Mouse (Mus musculus): ENCODE measurements around the gene Arhgef11.

Arhgef11 gene

GRCm38 (mm10) chr3:87661291-87661690, 43.9 kb downstream of the Arhgef11 start:
- DNase-seq (ENCODE audit: low spot score), result no peak

DNA sequence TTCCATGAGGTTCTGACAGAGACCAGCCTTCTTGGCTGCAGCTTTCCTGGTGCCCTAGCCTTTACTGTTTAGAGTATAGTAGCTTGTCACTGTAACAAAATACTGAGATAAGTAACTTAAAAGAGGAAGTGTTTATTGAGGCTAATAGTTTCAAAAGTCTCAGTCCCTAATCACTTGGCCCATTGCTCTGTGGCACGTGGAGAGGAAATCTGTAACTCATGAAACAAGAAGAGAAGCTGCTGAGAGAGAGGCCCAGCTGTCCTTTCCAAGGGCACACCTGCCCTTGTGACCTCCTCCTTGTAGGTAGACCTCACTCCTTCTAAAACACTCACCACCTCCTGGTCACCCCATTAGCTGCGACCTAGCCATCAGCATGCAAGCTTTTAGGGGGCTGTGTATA, 101.2 kb downstream of the Arhgef11 start:
- no peak for DNase-seq (ENCODE audit: low spot score)

DNA sequence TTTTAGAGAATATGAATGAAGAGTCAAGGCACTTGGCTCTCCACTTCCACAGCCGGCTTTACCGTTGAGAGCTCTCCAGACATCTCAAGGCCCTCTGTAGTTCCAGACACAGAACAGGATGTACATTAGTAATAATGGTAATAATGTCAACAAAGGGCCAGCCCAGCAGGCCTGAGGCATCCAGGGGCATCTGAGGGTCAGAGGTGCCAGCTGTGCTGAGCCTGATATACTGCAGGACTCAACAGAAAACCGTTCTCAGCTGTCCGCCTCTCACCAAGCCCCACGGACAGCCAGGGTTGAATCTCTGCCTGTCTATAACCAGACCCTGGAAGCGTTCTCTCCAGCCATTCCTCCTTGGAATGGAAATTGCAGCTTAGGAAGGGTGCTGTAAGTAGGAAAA, 107.2 kb downstream of the Arhgef11 start:
- DNase-seq (ENCODE audit: low spot score), result no peak

DNA sequence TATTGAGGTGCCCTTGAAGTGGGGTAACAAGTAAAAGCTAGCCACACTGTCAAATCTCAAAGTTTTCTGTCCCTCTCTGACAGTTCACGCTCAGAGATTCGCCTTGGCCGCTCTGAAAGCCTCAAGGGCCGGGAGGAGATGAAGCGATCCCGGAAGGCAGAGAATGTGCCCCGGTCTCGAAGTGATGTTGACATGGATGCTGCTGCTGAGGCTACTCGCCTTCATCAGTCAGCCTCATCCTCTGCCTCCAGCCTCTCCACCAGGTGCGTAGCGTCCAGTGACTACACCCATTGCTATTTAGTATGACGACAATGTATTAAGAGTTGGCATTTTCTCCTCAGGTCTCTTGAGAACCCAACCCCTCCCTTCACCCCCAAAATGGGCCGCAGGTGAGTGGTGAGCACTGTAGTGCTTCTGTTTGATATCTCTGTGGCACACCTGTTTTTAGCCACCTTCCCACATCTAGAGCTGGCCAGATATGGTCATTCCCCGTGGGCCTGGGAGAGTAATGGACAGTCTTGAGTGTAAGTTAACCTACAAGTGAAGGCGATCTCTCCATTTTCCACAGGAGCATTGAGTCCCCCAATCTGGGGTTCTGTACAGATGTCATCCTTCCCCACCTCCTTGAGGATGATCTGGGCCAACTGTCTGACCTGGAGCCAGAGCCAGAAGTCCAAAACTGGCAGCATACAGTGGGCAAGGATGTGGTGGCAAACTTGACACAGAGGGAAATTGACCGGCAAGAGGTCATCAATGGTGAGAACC, 108.2 kb downstream of the Arhgef11 start:
- no peak for DNase-seq (ENCODE audit: low spot score)

- no peak for DNase-seq (ENCODE audit: low spot score)
These were observed 108.8 kb downstream of the Arhgef11 start for GRCm38 (mm10) chr3:87726191-87726590.

GRCm38 (mm10) chr3:87728696-87729095, 111.3 kb downstream of the Arhgef11 start:
- DNase-seq (ENCODE audit: low spot score), result no peak

DNA sequence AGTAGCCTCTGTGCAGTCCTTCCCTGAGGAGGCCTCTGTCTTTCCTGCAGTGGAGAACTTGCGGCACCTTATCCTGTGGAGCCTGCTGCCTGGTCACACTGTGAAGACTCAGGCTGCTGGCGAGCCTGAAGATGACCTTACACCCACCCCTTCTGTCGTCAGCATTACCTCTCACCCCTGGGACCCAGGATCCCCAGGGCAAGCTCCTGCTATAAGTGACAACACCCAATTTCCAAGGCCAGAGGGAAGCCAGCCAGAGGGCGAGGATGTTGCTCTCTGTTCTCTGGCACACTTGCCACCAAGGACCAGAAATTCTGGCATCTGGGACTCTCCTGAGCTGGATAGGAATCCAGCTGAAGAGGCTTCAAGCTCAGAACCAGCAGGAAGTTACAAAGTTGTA, 115.7 kb downstream of the Arhgef11 start:
- no peak for DNase-seq (ENCODE audit: low spot score)

GRCm38 (mm10) chr3:87733984-87734761, 116.8 kb downstream of the Arhgef11 start:
- no peak for DNase-seq (ENCODE audit: low spot score)

DNA sequence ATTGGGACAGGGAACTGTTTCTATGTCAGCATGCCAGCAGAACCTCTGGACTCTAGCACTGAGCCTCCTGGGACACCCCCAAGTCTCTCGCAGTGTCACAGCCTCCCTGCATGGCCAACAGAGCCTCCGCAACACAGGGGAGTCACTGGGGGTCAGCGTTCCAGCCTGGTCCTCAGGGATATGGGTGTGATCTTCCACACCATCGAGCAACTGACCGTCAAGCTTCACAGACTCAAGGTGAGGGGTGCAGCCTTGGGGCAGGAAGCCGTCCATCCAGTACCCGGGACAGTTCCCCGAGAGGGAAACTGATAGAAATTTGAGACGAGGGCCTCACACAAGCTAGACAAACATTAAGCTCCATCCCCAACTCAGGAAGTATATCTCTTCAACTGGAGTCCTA, 118.0 kb downstream of the Arhgef11 start:
- no peak for DNase-seq (ENCODE audit: low spot score)

GRCm38 (mm10) chr3:87738906-87739305, 121.5 kb downstream of the Arhgef11 start:
- no peak for DNase-seq (ENCODE audit: low spot score)

GRCm38 (mm10) chr3:87742013-87742412, 124.7 kb downstream of the Arhgef11 start:
- no peak for DNase-seq (ENCODE audit: low spot score)

GRCm38 (mm10) chr3:87742735-87743134, 125.4 kb downstream of the Arhgef11 start:
- no peak for DNase-seq (ENCODE audit: low spot score)

- DNase-seq (ENCODE audit: low spot score), result no peak
These were observed 126.6 kb downstream of the Arhgef11 start for GRCm38 (mm10) chr3:87743927-87744326.

- DNase-seq (ENCODE audit: low spot score), result no peak
These were observed 127.8 kb downstream of the Arhgef11 start for GRCm38 (mm10) chr3:87745036-87745659.

- DNase-seq (ENCODE audit: low spot score), result no peak
These were observed 131.1 kb downstream of the Arhgef11 start, which contains the start of gene Lrrc71 for GRCm38 (mm10) chr3:87748431-87748830. TSS of gene Lrrc71 (minus strand) at chr3:87748625.

DNA sequence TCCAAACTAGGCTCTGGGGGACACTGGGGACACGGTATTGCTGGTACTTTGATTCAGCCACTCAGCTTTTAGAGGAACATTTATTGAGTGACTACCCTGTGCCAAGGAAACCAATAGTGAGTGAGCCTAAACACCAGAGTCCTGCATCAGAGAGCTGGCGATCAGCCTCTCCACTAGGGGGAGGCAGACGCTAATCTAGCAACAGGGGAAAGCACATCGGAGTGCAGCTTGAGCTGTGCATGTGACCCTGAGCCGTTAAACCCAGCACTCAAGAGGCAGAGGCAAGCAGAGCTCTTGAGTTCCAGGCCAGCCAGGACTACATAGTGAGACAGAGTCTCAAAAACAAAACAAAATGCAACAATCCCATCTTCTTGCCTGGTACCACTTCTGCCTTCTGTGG, 131.7 kb downstream of the Arhgef11 start:
- DNase-seq (ENCODE audit: low spot score), result peak; percentile 9

DNA sequence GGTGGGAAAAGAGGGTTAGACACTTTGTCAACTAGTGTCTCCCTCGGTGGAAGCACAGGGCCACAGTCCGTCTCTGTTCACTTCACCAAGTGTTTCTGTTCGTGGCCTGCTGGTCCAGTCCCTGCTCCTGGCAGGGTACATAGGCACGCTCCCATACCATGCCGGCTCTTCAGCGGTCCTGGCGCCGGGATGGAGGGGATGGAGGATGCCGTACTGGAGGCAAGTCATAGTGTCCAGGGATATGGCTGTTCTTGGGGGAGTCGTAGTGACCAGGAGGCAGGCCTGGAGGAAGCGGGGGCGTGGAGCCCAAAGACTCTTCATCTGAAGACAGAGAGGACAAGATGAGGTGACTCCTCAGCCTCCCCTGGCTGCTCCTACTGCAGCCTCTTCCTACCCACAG, 132.6 kb downstream of the Arhgef11 start:
- no peak for DNase-seq (ENCODE audit: low spot score)

GRCm38 (mm10) chr3:87752567-87752966, 135.2 kb downstream of the Arhgef11 start:
- no peak for DNase-seq (ENCODE audit: low spot score)

DNA sequence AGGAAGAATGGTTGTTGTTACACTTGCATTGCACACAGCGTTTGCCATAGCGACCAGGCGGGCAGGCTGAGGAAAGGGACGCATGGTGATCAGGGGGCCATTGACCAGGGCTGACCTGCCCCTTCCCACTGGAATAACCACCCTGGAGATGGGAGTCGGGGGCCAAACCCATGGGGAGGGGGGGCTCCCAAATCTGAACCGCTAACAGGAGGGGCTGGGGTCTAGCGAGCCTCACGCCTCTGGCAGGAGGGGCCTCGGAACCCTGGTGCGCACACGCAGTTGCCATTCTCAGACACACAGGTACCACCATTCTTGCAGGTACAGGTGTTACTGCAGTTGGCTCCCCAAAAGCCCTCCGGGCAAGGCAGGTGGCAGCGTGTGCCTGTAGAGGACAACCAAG, 136.5 kb downstream of the Arhgef11 start:
- DNase-seq (ENCODE audit: low spot score), result no peak

- DNase-seq (ENCODE audit: low spot score), result peak; percentile 9
These were observed 138.6 kb downstream of the Arhgef11 start for GRCm38 (mm10) chr3:87755964-87756363.

- DNase-seq (ENCODE audit: low spot score), result no peak
These were observed 139.1 kb downstream of the Arhgef11 start for GRCm38 (mm10) chr3:87756488-87756887.

DNA sequence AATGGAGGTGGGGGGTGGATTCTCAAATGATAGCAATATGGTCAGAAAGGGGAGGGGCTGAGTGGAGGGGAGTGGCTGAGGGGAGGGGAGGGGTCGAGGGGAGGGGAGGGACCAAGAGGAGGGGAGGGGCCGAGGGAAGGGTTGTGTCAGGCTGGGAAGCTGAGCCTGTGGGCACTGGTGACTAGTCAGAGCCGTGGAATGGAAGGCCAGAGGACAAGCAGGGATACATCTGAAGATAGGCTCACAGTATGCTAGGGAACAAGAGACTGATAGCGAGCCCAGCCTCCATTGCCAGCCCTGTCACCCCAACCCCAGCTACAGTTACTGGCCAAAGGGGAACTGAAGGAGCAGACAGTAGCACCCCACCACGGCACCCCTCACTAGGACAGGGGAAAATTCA, 141.3 kb downstream of the Arhgef11 start:
- no peak for DNase-seq (ENCODE audit: low spot score)
